Mouse (Mus musculus) stomach, postnatal 0 days (tissue): ENCODE data around the gene Trappc4. TPM values are rescaled to one million over a fixed set of nuclear protein-coding genes. Genes with fewer than 3 reads are reported as not detected.

Experiments used
- ATAC-seq: fragments of 200-750 bp; cut with Nextera tagmentation; 2 replicates; pipeline ENCODE4 v1.8.0; 2017; ENCODE audit not compliant: low FRiP score, low TSS enrichment
- DNase-seq: peaks from one replicate; pipeline ENCODE4 v3.0.0-alpha.2; 2016; ENCODE audit warnings: low spot score
- H3K27ac ChIP-seq: fragments of 300-500 bp; sonication (generic); replicated peaks from 2 replicates; pipeline ENCODE4 v1.5.1; 2014; ENCODE audit warnings: mild to moderate bottlenecking, control low read depth
- H3K27me3 ChIP-seq: fragments of 300-500 bp; sonication (generic); 2 replicates; pipeline ENCODE4 v1.6.1; 2014; ENCODE audit warnings: low read length; ENCODE audit not compliant: control insufficient read depth, insufficient read depth
- H3K36me3 ChIP-seq: fragments of 300-500 bp; sonication (generic); 2 replicates; pipeline ENCODE4 v1.6.1; 2014; ENCODE audit warnings: low read length, mixed read lengths; ENCODE audit not compliant: control insufficient read depth, insufficient read depth
- H3K4me1 ChIP-seq: fragments of 300-500 bp; sonication (generic); replicated peaks from 2 replicates; pipeline ENCODE4 v1.6.1; 2014; ENCODE audit warnings: antibody characterized with exemption; ENCODE audit not compliant: control insufficient read depth, insufficient read depth
- H3K4me2 ChIP-seq: fragments of 300-500 bp; sonication (generic); replicated peaks from 2 replicates; pipeline ENCODE4 v1.6.1; 2014; ENCODE audit warnings: low read depth, mild to moderate bottlenecking, control low read depth, moderate library complexity
- H3K4me3 ChIP-seq: fragments of 300-500 bp; sonication (generic); 2 replicates; pipeline ENCODE4 v1.5.1; 2014; ENCODE audit warnings: low read depth, low read length, control low read depth
- H3K9ac ChIP-seq: fragments of 300-500 bp; sonication (generic); 2 replicates; pipeline ENCODE4 v1.6.1; 2014; ENCODE audit warnings: mild to moderate bottlenecking, low read length, control low read depth, mixed read lengths
- H3K9me3 ChIP-seq: fragments of 300-500 bp; sonication (generic); 2 replicates; pipeline ENCODE4 v1.6.1; 2016; ENCODE audit warnings: low read length; ENCODE audit not compliant: control insufficient read depth
- CTCF ChIP-seq: IDR thresholded peaks from 2 replicates; pipeline ENCODE4 v1.5.1; 2016; ENCODE audit warnings: antibody characterized with exemption, low read depth, mild to moderate bottlenecking, moderate library complexity
- EP300 ChIP-seq: optimal IDR thresholded peaks from 2 replicates; pipeline ENCODE3; 2016; ENCODE audit warnings: antibody characterized with exemption
- WGBS: fragments of 180-500 bp; shearing (Covaris S2); extraction: QIAGEN DNeasy Blood & Tissue Kit; methylation state at CpG from one replicate; pipeline ENCODE4 v1.1.7; 2014; 5-methylcytosine and 5-hydroxymethylcytosine counted together
- polyA plus RNA-seq: library from polyadenylated mRNA; unstranded; fragments of >200 nt; fragmentation: Nextera tagmentation; extraction: Ambion mirVana; gene quantifications from 2 replicates; pipeline ENCODE4 v1.2.1, GENCODE M21; 2015

Trappc4 gene
- polyA plus RNA-seq, 1 experiment from 2014 or later: 97.6 TPM

DNA sequence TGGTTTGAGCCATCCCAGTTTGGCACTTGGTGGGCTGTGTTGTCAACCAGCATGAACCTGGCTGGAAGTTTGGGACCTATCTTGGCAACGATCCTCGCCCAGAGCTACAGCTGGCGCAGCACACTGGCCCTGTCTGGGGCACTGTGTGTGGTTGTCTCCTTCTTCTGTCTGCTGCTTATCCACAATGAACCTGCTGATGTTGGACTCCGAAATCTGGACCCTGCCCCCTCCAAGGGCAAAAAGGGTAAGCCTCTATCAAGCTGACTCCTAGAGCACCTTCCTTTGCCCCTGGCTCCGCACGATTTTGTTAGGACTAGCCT is 7.6 kb downstream of the Trappc4 start:
- ATAC-seq: no peak
- no peak overlapping the region for H3K9ac ChIP-seq
- WGBS: 92% methylated on average over 6 of the region's 6 CpGs

DNA sequence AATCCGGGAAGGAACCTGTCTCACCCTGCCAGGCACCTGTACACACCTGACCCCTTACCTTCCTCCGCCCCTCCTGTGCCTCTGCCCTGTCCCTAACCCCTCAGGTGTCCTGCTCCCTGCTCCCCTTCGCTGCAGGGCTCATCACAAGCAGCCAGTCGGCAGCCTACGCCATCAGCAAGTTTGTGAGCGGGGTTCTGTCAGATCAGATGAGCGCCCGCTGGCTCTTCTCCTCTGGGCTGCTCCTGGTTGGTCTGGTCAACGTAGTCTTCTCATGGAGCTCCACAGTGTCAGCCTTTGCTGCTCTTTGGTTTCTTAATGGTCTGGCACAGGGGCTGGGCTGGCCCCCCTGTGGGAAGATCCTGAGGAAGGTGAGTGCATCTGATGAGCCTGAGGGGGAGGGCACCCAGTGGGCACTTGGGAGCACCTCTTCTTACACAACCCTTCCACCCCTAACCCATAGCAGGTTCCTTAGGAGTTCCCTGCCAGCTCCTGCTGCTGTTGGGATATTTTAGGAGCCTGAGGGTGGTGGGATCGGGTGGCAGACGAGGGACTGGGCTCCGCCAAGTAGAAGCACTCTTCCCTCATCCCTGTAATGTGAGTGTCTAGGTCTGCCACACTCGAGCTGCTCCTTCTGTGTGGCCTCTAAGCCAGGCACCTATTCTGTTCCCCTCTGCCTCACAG is 8.1 kb downstream of the Trappc4 start:
- DNase-seq (no peak), ATAC-seq (no peak)
- no peaks in the 10 kb centered on the region for H3K4me1 ChIP-seq
- H3K9ac ChIP-seq: 0 out of 2 replicates have a peak overlapping the region, but pooled peaks have one; percentile 8
- no peak overlapping the region for H3K27ac ChIP-seq
- WGBS: 78% methylated on average over 13 of the region's 13 CpGs
- H3K4me2 ChIP-seq: no peak overlapping the region
- TF ChIP-seq EP300 (no peak), CTCF (no peak)
- H3K9me3 ChIP-seq: no peaks in the 10 kb centered on the region
- H3K27me3 ChIP-seq: no peaks in the 10 kb centered on the region
- H3K4me3 ChIP-seq: no peak overlapping the region
- peaks cover 19% of the 10 kb centered on the region for H3K36me3 ChIP-seq

More for the DNA sequence above, 7.6 kb downstream of the Trappc4 start:
- TF ChIP-seq CTCF: no peak
- TF ChIP-seq EP300: no peak
- H3K4me3 ChIP-seq: no peak overlapping the region
- H3K4me2 ChIP-seq: no peak overlapping the region
- no peaks in the 10 kb centered on the region for H3K27me3 ChIP-seq
- H3K27ac ChIP-seq: no peak overlapping the region
- no peaks in the 10 kb centered on the region for H3K9me3 ChIP-seq
- no peak for DNase-seq
- peaks cover 19% of the 10 kb centered on the region for H3K36me3 ChIP-seq
- no peaks in the 10 kb centered on the region for H3K4me1 ChIP-seq

DNA sequence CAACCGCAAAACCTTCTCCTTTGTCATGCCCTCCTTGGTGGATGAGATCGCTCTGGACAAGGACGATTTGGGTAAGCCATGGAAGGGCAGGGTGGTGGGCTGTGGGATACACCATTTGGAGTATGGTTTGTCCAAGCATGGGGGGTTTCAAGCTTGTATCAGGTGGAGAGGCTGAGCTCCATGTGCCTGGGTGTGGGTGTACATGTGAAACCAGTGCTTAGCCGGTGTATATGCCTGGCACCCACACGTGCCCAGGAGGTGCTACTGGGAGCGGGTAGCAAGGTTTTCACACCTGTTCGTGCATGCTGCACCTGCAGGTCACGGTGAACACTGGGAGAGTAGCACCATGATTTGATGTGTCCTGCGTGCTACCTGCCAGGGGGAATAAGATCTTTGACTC is 8.8 kb downstream of the Trappc4 start:
- ATAC-seq: no peak
- no peak overlapping the region for H3K4me3 ChIP-seq

DNA sequence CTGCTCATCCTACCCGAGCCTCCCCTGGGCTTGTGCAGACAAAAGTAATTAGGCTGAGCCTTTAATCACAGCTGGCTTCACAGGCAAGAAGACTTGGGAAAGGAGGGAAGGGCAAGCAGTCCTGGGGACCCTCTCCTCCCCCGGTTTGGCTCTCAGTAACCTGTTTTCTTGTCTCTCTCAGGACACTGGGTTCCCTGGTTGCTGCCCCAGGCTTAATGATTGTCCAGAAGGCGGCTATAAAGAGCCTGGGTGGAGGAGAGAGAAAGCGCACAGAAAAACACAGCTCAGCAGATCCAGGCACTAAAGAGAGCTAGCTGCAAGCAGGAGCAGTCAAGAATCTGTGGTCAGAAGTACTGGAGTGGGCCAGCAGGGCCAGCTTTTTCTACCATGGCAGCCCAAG is 9.3 kb downstream of the Trappc4 start:
- DNase-seq (peak; percentile 37), ATAC-seq (no peak)
- no peaks in the 10 kb centered on the region for H3K4me1 ChIP-seq
- no peak overlapping the region for H3K4me3 ChIP-seq
- peak overlapping the region; percentile 41; the same call in 1 of the 2 replicates for H3K27ac ChIP-seq
- H3K4me2 ChIP-seq: peak overlapping the region; percentile 93
- TF ChIP-seq CTCF: no peak
- TF ChIP-seq EP300: no peak
- H3K9me3 ChIP-seq: no peaks in the 10 kb centered on the region
- WGBS: 28% methylated on average over 4 of the region's 4 CpGs
- H3K36me3 ChIP-seq: peaks cover 16% of the 10 kb centered on the region
- no peaks in the 10 kb centered on the region for H3K27me3 ChIP-seq
- no peak overlapping the region; the same call in 1 of the 2 replicates for H3K9ac ChIP-seq

More for the DNA sequence above, 8.8 kb downstream of the Trappc4 start:
- Histone ChIP-seq H3K9ac (peak overlapping the region; percentile 8; the same call in 1 of the 2 replicates), H3K27ac (no peak overlapping the region), H3K4me1 (no peaks in the 10 kb centered on the region), H3K27me3 (no peaks in the 10 kb centered on the region), H3K9me3 (no peaks in the 10 kb centered on the region), H3K36me3 (peaks cover 16% of the 10 kb centered on the region), H3K4me2 (no peak overlapping the region)
- no peak for DNase-seq
- TF ChIP-seq CTCF (no peak), EP300 (no peak)
- 69% methylated on average over 9 of the region's 9 CpGs for WGBS

DNA sequence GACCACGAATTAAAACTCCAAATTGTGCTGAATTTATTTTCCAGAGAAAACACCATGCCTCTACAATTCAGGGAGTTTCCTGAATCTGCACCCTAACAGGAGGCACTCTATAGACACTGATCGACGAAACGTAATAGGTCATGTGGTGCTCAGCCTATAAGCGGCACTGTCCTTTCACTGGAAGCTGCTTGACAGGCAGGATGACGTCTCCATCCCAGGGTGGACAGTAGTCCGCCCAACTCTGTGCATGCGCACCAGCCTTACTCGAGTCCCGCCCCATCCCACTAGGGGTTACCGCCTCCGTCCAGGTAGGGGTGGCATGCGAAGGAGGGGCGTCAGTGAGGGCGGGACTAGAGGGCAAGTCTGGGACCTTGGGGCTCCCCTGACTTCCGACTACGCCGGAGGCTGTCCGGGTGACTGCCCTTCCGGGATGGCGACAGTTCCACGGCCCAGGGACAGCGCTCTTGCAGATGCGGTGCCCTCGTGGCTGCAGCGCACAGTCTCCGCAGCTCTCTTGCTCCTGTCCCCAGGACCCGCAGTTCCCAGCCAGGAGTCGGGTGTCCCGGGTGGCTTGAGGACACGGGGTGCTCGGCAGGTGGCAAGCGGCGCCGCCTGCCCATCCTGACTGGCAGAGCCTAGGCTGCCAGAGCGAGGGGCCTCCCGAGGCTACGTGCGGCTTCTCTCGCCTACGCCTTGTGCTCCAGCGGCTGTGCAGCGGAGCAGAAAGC is 10.6 kb downstream of the Trappc4 start, which contains the start of gene Slc37a4:
Slc37a4 (plus strand) TSS at position 169 of the 728 bp plus-strand sequence.
- Histone ChIP-seq H3K4me3 (peak within 1 kb of the TSS; percentile 74), H3K27ac (peak within 1 kb of the TSS; percentile 85), H3K9ac (peak within 1 kb of the TSS; percentile 73), H3K4me2 (peak within 1 kb of the TSS; percentile 93), H3K27me3 (no peaks in the 10 kb centered on the region), H3K4me1 (no peaks in the 10 kb centered on the region), H3K9me3 (no peaks in the 10 kb centered on the region), H3K36me3 (peaks cover 10% of the 10 kb centered on the region)
- DNase-seq (peak; percentile 98), ATAC-seq (peak; percentile 98)
- WGBS: under 1% methylated on average over 42 of the region's 43 CpGs
- TF ChIP-seq EP300: no peak
- TF ChIP-seq CTCF: peak; percentile 37

DNA sequence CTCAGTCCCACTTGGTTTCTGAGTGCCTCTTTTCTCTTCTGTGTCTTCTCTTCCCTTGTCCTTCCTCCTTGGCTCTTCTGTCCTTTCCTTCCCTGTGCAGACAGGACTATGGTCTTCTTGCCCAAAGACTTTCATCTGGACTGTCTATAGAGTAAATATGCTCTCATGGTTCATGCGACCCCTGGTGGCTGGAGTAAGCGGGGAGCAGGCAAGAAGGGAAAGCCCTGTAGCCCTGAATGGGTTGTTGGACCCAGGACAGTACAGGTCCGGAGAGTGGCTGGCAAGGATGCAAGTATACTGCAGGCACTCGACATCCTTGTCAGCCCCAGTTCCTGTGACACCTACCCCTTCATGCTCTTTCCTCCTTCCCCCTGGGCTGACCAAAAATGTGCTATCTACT is 15.9 kb downstream of the Trappc4 start:
- H3K9ac ChIP-seq: no peak overlapping the region
- 29% methylated on average over 4 of the region's 4 CpGs for WGBS
- H3K4me2 ChIP-seq: no peak overlapping the region
- H3K9me3 ChIP-seq: no peaks in the 10 kb centered on the region
- H3K4me1 ChIP-seq: no peaks in the 10 kb centered on the region
- no peak overlapping the region for H3K4me3 ChIP-seq
- no peaks in the 10 kb centered on the region for H3K27me3 ChIP-seq
- DNase-seq (peak; percentile 77), ATAC-seq (peak; percentile 33)
- TF ChIP-seq CTCF: peak; percentile 90
- TF ChIP-seq EP300: no peak
- H3K36me3 ChIP-seq: peaks cover 10% of the 10 kb centered on the region; the same call in 1 of the 2 replicates
- H3K27ac ChIP-seq: no peak overlapping the region
